In genomic region chr4:67167720-67168119, GRCm38 (mm10) we compare ENCODE assay signal across 20 mouse cellular contexts.
"Had no signal": no experiment of that assay in that cellular context is flagged by ENCODE, and none has a peak within 500 bp of the region (broad histone marks: within the 10 kb centered on the region; RNA-seq: fewer than 3 reads in every experiment).

No protein-coding gene starts in this region.

- H3K9ac ChIP-seq: limb, embryonic 12.5 days; limb, embryonic 15.5 days; liver, embryonic 13.5 days; lung, embryonic 14.5 days; midbrain, embryonic 13.5 days had no signal

- H3K4me3 ChIP-seq: layer of hippocampus, adult 2 months; left cerebral cortex, adult 2 months; limb, embryonic 12.5 days; limb, embryonic 15.5 days; liver, embryonic 13.5 days; megakaryocyte, embryonic 14.5 days; midbrain, embryonic 10.5 days; midbrain, embryonic 13.5 days; myocyte had no signal

- H3K4me2 ChIP-seq: limb, embryonic 12.5 days; limb, embryonic 15.5 days; liver, embryonic 13.5 days; lung, embryonic 14.5 days; midbrain, embryonic 13.5 days had no signal

- H3K27ac ChIP-seq: hindbrain, postnatal 0 days; kidney, postnatal 0 days; layer of hippocampus, adult 2 months; left cerebral cortex, adult 2 months; limb, embryonic 12.5 days; limb, embryonic 15.5 days; liver, embryonic 13.5 days; midbrain, embryonic 10.5 days; midbrain, embryonic 13.5 days had no signal

- ATAC-seq: hindbrain, postnatal 0 days; inflammation-experienced regulatory T-cells, adult 6 months; lung, postnatal 0 days; midbrain, embryonic 13.5 days; midbrain, embryonic 16.5 days had no signal

- H3K27me3 ChIP-seq: limb, embryonic 12.5 days; limb, embryonic 15.5 days; liver, embryonic 13.5 days; megakaryocyte, embryonic 14.5 days; midbrain, embryonic 13.5 days had no signal

- H3K36me3 ChIP-seq: limb, embryonic 12.5 days; limb, embryonic 15.5 days; liver, embryonic 13.5 days; midbrain, embryonic 10.5 days; midbrain, embryonic 13.5 days had no signal

- DNase-seq: kidney, adult 2 months; kidney, postnatal 25 days; layer of hippocampus, adult 9-11 months; left cerebral cortex, postnatal 4 days; liver, embryonic 13.5 days; lung, embryonic 14.5 days; thymus, postnatal 25 days had no signal

- H3K4me1 ChIP-seq: limb, embryonic 12.5 days; limb, embryonic 15.5 days; liver, embryonic 13.5 days; megakaryocyte, embryonic 14.5 days; midbrain, embryonic 13.5 days had no signal

- H3K9me3 ChIP-seq: limb, embryonic 12.5 days; limb, embryonic 15.5 days; liver, embryonic 13.5 days; megakaryocyte, embryonic 14.5 days; midbrain, embryonic 10.5 days; midbrain, embryonic 13.5 days had no signal
